Mouse (Mus musculus) kidney, adult 9 months (tissue): ENCODE results near the gene Atf6b.

Source experiments
- DNase-seq: peaks from one replicate; pipeline ENCODE4 v3.0.0; 2022

Gene Atf6b

DNA sequence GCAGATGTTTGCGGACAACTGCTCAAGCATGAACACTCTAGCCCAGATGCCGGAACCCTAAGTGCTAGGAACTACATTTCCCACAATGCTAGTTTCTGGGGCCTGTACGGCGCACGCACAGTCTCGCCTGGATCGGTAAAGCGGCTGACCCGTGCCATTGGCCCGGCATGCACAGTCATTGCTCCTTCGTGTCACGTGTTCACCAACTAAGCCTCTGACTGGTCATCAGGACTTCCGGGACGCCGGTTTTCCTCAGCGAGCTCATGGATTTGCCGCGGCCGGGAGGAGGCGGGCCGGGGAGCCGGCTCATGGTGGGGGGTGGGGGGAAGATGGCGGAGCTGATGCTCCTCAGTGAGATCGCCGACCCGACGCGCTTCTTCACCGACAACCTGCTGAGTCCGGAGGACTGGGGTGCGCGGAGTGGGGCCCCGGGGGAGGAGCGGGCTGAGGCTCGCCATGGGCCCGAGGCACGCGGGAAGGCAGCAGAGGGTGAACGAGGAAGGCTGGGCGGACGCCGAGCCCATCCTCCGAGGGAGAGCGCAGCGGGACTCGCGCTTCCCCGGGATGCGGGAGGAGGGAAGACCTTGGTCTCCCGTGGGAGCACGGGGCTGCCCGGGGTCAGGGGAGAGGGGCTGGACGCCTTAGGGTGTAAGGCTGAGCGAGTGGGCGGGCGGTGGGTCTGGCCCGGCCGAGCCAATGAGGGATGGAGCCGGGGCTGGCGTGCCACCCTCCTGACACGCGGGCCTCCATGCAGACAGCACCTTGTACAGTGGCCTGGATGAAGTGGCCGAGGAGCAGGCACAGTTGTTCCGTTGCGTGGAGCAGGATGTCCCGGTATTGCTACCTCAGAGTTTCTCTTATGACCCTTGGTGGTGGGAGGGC, at the start of gene Atf6b:
Atf6b (plus strand) TSS at position 241 of the 882 bp plus-strand sequence.
- peak; percentile 99 for DNase-seq

DNA sequence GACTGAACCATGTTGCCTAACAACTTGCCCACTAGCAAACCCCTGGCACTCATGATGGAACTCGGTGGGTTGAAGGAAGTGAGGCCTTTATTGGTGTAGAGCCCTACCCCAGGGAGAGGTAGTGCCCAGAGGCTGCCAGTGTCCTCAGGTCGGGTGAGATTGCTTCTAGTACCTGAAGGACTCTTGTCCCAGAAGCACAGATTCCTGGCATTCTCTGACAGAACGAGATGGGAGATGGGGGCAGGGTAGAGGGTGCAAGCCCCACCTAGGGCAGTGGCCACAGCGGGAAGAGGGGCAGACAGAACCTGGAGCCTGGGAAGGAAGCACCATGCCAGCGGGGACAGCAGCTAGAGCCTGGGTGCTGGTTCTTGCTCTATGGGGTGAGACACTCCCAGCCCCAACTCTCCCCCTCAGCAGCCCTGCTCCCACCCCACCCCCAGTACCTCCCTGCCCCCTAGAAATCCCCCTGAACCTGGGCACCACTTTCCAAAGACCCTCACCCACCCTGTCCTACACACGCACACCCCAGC, 49.3 kb upstream of the Atf6b start, which contains the start of gene Ager:
Ager (plus strand) TSS at position 297 of the 530 bp plus-strand sequence.
- no peak for DNase-seq

DNA sequence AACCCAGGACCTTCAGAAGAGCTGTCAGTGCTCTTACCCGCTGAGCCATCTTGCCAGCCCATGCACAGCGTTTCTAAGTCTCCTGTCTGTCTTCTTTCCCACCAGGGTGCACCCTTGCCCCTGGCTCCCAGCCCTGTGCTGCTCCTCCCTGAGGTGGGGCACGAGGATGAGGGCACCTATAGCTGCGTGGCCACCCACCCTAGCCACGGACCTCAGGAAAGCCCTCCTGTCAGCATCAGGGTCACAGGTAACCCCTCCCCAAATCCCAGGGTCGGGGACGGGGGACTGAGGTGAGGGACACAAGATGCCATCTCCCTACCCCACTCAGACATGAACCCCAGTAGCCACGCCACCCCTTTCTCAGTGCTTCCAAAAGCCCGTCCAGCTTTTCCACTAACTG, 47.1 kb upstream of the Atf6b start:
- DNase-seq: no peak

DNA sequence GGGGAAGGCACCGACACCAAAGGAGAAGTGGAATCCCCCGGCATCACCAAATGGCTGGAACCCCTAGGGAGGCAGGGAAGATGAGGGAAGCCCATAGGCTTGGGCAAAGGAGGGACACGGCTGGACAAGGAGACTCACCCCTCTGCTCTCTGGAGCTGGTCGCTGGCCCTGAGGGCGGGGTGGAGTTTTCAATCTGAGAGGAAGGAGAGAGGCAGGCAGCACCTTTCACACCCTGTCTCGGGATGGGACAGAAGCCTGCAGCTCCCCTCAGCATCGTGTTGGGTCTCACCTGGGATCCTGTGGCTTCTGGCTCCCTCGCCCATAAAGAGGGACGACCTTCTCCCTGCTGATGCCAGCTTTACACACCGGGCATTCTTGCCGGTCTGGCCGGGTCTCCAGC, 45.1 kb upstream of the Atf6b start:
- no peak for DNase-seq

DNA sequence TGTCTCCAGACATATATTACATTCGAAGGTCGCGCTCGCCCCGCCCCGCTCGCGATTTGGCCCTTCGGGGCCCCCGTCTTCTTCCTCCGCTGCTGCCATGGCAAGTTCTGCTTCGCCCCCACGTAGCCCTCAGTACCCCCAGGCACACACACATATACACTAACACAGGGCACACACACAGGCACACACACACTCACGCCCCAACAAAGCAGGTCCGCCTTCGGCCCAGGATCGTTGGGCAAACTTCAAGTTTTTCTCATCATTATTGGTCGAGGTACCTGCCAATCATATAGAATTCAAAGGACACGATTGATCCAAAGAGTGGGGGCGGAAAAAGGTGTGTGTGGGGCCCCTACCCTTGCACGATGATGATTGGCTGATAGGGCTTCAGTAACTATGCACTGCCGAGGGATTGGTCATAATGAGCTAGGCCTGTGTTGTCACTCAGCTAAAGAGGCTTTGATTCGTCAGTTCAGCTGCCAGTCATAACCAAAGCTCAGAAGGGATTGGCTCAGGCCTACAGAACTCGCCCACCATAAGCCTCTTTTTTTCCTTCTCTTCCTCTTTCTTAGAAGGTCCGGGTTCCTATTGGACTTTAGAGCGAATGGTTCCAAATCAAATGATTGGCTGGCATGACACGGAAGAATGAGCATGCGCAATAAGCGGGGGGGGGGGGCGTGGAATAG, 43.4 kb upstream of the Atf6b start, which contains the start of gene Rnf5:
Rnf5 (minus strand) TSS at position 316 of the 686 bp plus-strand sequence.
- peak; percentile 100 for DNase-seq

DNA sequence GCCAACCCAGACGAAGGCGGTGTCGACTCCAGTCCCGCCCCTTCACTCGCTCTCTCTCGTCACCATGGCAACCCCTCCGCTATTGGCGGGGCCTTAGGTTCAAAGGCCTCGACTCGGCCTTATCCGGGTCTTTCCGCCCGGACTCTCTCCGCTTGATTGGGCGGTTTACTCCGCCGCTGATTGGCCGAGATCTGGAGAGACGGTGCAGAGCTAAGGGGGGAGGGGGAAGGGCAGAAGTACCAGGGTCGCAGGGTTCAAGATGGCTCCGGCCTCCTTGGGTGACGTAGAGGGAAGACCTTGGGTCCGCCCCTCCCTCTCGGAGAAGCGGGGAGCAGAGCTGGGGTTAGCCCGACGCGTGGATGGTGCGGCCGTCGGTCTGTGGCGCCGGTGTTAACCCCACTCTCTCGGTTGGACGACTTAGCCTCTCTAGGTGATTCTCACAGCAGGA, 42.9 kb upstream of the Atf6b start, which contains the start of gene Agpat1:
Agpat1 (plus strand) TSS at position 202 of the 448 bp plus-strand sequence.
- peak; percentile 99 for DNase-seq

DNA sequence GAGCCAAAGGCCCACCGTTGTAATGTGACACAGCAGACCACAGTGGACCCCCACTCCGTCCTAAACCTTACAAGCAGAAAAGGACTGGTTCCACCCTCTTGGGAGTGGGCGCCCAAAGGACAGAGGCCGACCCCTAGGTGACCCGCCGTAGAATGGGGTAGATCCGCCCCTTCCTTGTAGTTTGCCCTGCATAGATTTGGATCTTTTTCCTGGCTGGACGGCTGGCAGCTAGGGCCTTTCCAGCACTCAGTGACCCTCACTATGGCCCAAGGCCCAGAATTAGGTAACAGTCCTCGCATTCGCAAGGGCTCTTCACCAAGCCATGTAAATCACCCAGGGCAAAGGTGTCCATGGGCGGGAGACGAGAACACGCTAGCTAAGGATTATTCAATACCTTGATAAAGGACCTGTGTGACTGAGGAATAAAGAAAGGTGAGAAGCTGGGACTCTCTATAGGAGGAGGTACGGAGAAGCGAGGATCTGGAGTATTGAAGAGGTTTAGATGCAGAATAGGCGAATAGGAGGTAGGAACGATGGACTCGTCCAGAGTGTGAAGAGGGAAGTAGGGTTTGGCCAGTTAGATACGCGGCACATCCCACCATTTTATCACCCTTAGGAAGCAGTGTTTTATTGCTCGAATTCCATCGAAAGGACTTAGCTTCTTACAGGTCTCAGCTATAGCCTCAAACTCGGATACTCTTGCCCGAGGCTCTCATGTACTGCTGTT, 42.3 kb upstream of the Atf6b start:
- peak; percentile 94 for DNase-seq

DNA sequence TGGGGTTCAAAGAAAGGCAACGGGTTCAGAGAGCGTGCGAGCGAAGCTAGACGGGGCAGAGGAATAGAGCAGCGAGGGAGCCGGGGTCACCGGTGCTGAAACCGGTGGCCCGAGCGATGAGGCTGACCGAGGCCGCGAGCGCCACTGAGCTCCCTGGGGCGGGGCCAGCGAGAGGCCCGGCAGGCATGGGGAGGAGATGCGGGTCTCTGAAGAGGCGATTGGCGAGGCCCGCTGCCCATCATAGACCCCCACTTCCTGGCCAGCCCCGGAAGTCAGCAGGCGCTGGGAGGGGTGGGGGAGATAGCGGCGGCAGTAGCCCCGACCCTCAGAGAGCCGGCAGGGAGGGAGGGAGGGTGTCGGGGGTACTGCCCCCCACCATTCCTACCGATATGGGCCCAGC, 41.3 kb upstream of the Atf6b start:
- DNase-seq: peak; percentile 98

DNA sequence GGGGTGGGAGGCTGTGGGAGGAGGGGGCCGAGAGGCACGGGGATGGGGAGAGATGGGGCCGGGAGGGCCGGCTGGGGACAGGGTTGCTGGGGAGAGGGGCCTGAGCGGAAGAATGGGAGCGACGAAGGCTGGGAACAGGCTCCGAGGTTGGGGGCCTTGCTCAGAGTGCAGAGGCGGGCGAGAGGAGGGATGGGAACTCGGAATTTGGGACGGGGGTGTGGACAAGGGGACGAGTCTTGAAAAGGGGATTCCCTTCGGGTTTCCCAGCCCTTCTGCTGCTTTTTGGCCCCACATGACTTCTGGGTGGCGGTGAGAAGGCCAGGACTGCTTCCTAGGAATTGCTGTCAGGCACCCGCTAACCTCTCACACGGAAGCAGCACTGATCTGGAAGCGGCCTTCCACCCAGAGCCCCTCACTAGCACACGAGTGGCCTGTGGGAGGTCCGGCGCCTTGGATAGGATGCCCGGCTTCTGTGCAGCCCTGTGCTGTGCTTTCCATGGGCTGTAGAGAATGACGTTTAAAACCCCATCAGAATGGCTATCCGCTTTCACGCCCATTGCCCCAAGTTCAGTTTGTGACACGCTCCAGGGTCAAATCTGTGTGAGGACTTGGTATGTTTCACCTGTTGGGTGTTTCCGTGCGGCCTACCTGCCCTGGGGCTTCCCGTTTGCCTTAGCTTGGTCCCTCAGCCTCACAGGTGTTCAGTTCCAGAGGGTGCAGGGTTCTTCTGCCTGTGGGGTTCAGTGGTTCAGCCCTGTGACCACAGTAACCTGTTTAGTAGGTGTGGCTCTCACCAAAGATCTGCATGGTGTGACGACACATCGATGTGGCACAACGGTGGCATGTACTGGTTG, 40.5 kb upstream of the Atf6b start:
- DNase-seq: no peak

DNA sequence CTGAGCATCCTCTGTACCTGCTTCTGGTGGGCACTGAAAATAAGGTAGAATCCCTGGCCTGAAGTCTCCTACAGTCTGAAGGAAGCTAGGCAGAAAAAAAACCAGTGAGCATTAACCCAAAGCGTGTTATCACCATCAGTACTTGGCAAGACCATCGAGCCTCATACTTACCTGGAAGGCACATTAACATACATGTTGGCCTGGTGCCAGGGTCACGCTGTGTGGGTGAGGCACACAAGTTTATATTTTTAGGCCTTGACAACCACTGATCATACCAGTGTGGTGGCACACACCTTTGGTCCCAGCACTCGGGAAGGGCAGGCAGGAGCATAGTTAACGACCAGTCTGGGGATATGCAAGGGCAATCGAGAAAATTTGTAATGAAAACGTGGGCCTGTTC, 38.9 kb upstream of the Atf6b start:
- no peak for DNase-seq

DNA sequence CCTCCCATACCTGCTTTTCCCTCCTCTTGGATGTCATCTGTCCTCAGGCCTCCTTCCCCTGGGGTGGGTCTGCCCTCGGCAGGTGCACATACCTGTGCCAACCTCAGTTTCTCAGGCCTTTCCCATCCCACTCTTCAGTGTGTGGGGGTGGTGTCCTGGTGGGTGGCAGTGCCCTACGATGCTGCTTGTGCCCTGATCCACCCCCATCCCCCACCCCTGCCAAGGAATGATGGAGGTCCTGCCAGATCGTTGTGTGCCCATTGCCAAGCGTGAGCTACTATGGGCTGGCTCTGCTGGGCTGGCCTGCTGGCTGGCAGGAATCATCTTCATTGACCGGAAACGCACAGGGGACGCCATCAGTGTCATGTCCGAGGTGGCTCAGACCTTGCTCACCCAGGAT, 35.9 kb upstream of the Atf6b start:
- no peak for DNase-seq

DNA sequence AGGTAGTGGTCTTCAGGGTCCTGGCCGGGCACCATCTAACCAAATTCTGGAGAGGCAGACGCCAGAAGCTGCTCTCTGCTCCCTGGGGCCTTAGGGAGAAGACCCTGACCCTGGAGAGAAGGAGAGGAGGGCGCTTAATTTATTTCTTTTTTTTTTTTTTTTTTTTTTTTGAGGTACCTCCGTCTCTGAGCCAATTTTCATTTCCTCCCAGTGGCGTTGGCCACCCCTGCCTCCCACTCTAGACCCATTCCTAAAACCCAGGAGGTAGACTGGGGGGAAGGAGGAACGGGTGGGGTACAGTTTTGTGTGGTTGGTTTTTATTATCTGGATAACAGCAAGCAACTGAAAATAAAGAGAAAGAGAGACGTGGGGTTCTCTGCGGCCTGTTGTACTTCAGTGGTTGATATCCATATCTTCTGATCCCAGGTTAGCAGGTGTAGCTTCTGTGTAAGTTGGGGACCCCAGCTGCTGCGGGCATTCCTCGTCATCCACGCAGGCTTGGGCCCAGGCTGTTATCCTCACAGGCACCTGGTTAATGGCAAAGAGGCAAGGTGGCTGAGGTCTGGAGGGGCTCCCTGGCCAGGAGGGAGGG, 33.8 kb upstream of the Atf6b start:
- no peak for DNase-seq

DNA sequence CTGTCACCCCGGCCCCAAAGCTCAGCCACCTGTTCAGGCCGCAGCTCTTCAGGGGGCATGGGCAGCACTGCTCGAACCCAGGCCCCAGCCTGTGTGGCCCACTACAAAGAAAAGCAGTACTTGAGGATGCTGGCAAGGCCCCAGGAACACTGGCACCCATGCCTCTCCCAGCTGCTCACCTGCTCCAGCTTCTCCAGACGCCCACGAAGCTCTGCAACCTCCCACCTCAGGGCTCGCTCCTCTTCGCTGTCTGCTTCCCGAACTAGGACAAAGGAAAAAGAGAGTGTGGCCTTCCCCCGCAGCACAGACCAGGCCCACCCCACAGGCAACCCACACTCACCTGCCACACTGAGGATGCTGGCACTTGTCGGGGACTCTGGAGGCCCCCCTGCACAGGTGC, 33.1 kb upstream of the Atf6b start:
- no peak for DNase-seq

DNA sequence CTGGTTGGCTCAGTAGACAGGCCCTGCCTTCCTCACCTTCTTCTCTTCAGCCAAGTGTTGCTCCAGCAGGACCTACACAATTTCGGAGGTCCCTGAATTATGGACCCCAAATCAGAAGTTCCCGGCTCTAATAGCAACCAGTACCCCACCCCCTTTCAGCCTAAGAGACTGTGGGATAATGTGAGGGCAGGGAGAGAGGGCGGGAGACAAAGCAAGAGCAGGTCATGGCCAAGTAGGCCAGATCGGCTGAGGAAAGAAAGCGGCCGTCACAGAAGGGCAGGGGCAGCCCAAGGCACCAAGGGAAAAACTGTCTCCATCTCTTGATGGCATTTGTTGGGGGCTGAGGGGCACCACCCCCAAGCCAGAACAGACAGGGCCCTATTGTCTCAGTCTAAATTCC, 31.1 kb upstream of the Atf6b start, which contains the start of gene Egfl8:
Egfl8 (minus strand) TSS at position 101 of the 400 bp plus-strand sequence.
- no peak for DNase-seq

DNA sequence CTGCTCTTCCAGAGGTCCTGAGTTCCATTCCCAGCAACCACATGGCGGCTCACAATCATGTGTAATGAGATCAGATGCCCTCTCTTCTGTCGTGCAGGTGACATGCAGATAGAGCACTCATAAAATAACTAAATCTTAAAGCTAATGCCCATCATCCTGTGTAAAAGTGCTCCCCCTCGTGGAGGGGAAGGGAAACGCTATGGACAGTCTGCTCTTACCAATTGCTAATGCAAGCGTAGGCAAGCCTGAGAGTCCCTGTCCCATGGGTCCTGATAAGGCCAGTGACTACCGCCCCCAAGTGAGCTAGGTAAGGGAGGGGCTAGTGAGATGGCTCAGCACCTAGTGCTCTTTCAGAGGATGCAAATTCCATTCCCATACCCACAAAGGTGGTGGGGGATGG, 27.9 kb upstream of the Atf6b start:
- peak; percentile 84 for DNase-seq

DNA sequence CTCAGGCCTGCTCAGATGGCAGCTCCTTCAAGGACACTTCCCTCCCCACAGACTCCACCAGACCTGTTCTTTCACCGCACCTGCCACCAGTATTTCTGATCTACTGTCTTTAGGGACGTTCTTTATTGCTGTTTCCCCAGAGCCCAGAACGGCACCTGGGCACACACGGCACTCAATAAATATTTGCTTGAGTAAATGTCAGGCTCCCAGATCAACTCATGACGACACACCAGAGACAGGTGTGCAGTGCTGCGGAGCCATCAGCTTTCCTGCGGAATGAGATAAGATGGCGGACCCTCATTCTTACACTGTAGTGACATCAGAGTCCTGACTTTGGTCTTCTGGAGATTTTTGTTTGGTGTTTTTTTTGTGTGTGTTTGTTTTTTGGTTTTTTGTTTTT, 25.9 kb upstream of the Atf6b start:
- no peak for DNase-seq

DNA sequence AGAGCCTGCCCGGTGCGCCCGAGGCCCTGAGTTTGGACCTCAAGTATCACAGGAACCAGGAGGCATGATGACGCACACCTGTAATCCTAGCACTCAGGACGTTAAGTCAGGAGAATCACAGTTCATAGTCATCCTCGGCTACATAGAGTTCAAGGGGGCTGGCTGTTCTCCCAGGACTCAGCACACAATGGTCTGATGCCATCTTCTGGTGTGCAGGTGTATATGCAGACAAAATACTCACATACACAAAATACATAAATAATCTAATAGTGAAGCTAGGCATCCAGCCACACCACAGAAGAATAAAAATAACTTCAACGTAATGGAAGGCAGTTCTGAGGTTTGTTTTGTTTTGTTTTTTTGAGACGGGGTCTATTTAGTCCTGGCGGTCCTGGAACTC, 23.8 kb upstream of the Atf6b start:
- DNase-seq: no peak

DNA sequence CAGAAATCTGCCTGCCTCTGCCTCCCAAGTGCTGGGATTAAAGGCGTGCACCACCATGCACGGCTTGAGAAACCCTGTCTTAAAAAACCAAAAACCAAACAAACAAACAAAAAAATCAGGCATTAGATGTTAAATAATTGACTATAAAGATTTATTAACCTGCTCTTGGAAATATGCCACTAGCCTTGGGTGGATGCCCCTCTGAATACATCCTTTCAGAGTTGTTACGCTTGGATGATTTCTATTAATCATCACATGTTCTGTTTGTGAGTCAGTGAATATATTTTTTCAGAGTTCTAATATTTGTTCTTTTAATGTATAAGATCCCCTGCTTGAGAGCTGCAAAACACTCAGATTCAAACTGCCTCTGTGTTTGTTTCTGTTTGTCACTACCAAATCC, 22.0 kb upstream of the Atf6b start:
- DNase-seq: peak; percentile 82

DNA sequence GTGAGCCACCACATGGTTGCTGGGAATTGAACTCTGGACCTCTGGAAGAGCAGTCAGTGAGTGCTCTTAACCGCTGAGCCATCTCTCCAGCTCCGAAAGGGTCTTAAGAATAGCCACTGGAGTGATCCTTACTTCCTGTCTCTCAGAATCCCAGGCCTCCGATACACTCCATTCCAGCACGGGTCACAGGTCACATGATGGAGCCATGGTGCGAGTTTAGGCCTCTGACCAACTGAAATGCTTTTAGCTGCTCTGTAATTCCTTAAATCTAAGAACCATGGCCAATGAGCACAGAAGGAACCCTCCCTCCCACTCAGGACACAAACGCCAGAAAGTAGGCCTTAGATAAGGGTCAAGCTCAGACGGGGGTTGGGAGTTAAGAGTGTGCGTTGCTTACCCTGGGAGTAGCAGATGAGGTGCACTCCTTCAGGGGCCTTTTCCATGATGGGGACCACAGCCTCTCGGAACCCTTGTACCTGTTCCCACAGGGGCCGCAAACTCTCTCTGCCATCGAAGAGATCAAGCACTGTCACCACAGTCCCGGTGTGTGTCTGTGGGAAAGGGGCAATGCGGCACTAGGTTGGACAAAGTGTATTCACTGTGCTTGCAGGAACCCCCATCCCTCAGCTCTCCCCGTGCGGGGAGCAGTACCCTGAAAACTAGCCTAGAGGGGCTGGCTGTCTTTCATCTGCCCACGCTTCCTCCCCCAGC, 20.7 kb upstream of the Atf6b start:
- peak; percentile 67 for DNase-seq

DNA sequence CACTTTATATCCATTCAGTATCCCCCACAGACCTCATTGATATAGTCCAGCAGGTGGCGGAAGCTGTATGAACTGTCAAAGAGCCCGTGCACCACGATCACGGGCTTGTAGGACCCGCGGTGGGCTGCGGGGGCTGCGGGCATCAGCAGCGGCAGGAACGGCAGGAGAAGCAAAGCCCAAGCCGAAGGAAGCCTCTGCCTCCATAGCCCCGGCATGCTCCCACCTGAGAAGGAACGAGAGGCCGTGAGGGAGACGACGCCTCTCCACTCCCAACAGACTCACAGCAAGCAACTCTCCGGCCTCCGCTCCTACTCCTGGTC, 20.2 kb upstream of the Atf6b start:
- peak; percentile 60 for DNase-seq
